Mouse (Mus musculus): ENCODE results near the gene Ifne. TPM values are rescaled to one million over a fixed set of nuclear protein-coding genes. Genes with fewer than 3 reads are reported as not detected.

The Ifne gene
- total and polyA plus RNA-seq, 3 experiments = not detected

GRCm38 (mm10) chr4:88927850-88928249, 47.8 kb upstream of the Ifne start:
- Histone ChIP-seq H3K36me3 (ENCODE audit: control insufficient read depth in 1 of 2, insufficient read depth in 2 of 2, low read length in 2 of 2) (no peaks in the 10 kb centered on the region), H3K27me3 (ENCODE audit: control insufficient read depth in 1 of 2, insufficient read depth in 2 of 2, low read length in 2 of 2) (peaks cover 0 to 3% of the 10 kb centered on the region in 2 experiments; a peak in 2 of 4 replicates), H3K4me3 (ENCODE audit: control insufficient read depth in 1 of 2, insufficient read depth in 1 of 2, low read depth in 2 of 2, low read length in 2 of 2) (no peak overlapping the region), H3K9ac (ENCODE audit: control insufficient read depth, low read depth, low read length, poor library complexity, severe bottlenecking) (no peak overlapping the region), H3K79me2 (ENCODE audit: control insufficient read depth, insufficient read depth, low read length, poor library complexity) (no peaks in the 10 kb centered on the region), H3K27ac (ENCODE audit: control insufficient read depth, low read depth, low read length) (no peak overlapping the region), H3K9me3 (replicated peaks; ENCODE audit: insufficient read depth, low read length) (no peaks in the 10 kb centered on the region), H3K4me1 (ENCODE audit: control insufficient read depth in 1 of 2, insufficient read depth in 2 of 2, low read length in 2 of 2) (no peaks in the 10 kb centered on the region)
- no peak for DNase-seq (ENCODE audit: low read depth, low spot score)
- no peak for TF ChIP-seq RCOR1 (IDR thresholded peaks at IDR 0.05; ENCODE audit: low read depth, low read length)
- TF ChIP-seq MEF2A (IDR thresholded peaks at IDR 0.05; ENCODE audit: extremely low read depth, insufficient replicate concordance, low read depth, low read length, poor library complexity, severe bottlenecking) = no peak
- TF ChIP-seq POLR2A (IDR thresholded peaks at IDR 0.05; ENCODE audit: control insufficient read depth in 1 of 2, insufficient read depth in 1 of 2, low read depth in 1 of 2, low read length in 2 of 2, poor library complexity in 1 of 2) = no peak
- TF ChIP-seq USF1 (IDR thresholded peaks at IDR 0.05; ENCODE audit: low read depth, low read length) = no peak
- TF ChIP-seq MAZ (IDR thresholded peaks at IDR 0.05; ENCODE audit: low read depth, low read length) = no peak

- no peaks in the 10 kb centered on the region for H3K36me3 ChIP-seq (ENCODE audit: control insufficient read depth in 1 of 2, insufficient read depth in 2 of 2, low read length in 2 of 2)
- DNase-seq (ENCODE audit: low read depth, low spot score) = no peak
- TF ChIP-seq POLR2A (IDR thresholded peaks at IDR 0.05; ENCODE audit: control insufficient read depth in 1 of 2, insufficient read depth in 1 of 2, low read depth in 1 of 2, low read length in 2 of 2, poor library complexity in 1 of 2) (no peak), TCF12 (IDR thresholded peaks at IDR 0.05; ENCODE audit: low read depth, low read length) (no peak), CTCF (IDR thresholded peaks at IDR 0.05 in 2 of 3, conservative IDR thresholded peaks at IDR 0.05 in 1 of 3; ENCODE audit: control insufficient read depth in 1 of 3, insufficient read depth in 1 of 3, low read depth in 2 of 3, low read length in 3 of 3, poor library complexity in 1 of 3, severe bottlenecking in 1 of 3) (no peak), GABPA (IDR thresholded peaks at IDR 0.05; ENCODE audit: low read depth, low read length) (no peak), POLR2AphosphoS5 (IDR thresholded peaks at IDR 0.05; ENCODE audit: borderline replicate concordance, low read depth, low read length) (no peak), TAL1 (IDR thresholded peaks at IDR 0.05; ENCODE audit: low read length) (no peak), NRF1 (IDR thresholded peaks at IDR 0.05; ENCODE audit: insufficient read depth, low read depth, low read length, poor library complexity, severe bottlenecking) (no peak), MAFK (IDR thresholded peaks at IDR 0.05; ENCODE audit: borderline replicate concordance, low read depth, low read length) (no peak), CHD2 (IDR thresholded peaks at IDR 0.05; ENCODE audit: low read length) (no peak), E2F4 (IDR thresholded peaks at IDR 0.05; ENCODE audit: borderline replicate concordance, low read depth, low read length) (no peak), ELF1 (IDR thresholded peaks at IDR 0.05; ENCODE audit: low read depth, low read length) (no peak), SIN3A (IDR thresholded peaks at IDR 0.05; ENCODE audit: low read length) (no peak), RAD21 (IDR thresholded peaks at IDR 0.05; ENCODE audit: low read depth, low read length) (no peak), SMC3 (IDR thresholded peaks at IDR 0.05; ENCODE audit: low read depth, low read length) (no peak)
Measured at GRCm38 (mm10) chr4:88926637-88927036, 46.6 kb upstream of the Ifne start.

More at GRCm38 (mm10) chr4:88926637-88927036, 46.6 kb upstream of the Ifne start:
- peaks cover 3 to 6% of the 10 kb centered on the region in 2 experiments for H3K27me3 ChIP-seq (ENCODE audit: control insufficient read depth in 1 of 2, insufficient read depth in 2 of 2, low read length in 2 of 2)
- H3K27ac ChIP-seq (ENCODE audit: control insufficient read depth, low read depth, low read length) = no peak overlapping the region
- no peaks in the 10 kb centered on the region for H3K79me2 ChIP-seq (ENCODE audit: control insufficient read depth, insufficient read depth, low read length, poor library complexity)
- H3K4me3 ChIP-seq (ENCODE audit: control insufficient read depth in 1 of 2, insufficient read depth in 1 of 2, low read depth in 2 of 2, low read length in 2 of 2) = no peak overlapping the region
- H3K9me3 ChIP-seq (replicated peaks; ENCODE audit: insufficient read depth, low read length) = no peaks in the 10 kb centered on the region
- no peaks in the 10 kb centered on the region for H3K4me1 ChIP-seq (ENCODE audit: control insufficient read depth in 1 of 2, insufficient read depth in 2 of 2, low read length in 2 of 2)
- no peak overlapping the region for H3K9ac ChIP-seq (ENCODE audit: control insufficient read depth, low read depth, low read length, poor library complexity, severe bottlenecking)
